Mouse (Mus musculus) kidney, adult 18-20 months (tissue): ENCODE measurements around the gene Gnai2.

Experiments
- DNase-seq: peaks from one replicate; pipeline ENCODE4 v3.0.0; 2021

Gene Gnai2

DNA sequence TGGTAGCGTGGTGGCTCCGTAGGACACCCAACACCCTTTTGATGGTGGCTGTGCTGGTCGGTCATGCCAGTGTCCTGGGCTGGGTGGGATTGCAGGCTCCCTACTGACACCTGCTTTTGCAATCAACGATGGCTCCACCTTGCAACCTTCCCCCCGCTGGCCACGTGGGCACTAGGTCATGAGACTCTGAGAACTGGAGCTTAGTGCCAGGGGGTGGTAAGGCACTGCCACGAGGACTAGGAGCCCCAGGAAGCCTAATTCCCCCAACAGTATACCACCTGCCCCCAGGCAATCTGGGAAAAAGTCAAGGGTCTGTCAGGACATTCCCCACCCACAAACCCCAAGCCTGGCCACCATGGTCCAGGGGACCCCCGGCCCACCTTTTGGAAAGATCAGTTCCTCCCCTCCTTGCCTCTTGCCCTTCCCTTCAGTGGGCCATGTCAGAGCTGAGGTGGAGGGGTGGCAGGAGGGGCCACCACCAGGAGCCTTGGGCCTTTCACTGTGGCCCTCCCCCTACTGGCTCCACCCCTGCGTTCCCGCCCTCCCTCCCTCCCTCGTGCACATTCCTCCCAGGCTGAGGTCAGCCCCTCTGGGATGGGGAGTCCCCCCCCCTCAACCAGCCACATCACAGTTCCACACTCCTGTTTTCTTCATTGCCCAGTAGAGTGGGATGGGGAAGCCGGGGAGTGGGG lies 26.3 kb downstream of the Gnai2 start, which contains the start of gene Sema3b:
Gene Sema3b, minus strand, starts transcription at position 489 of the 692 bp plus-strand sequence.
- DNase-seq, result peak; percentile 59

DNA sequence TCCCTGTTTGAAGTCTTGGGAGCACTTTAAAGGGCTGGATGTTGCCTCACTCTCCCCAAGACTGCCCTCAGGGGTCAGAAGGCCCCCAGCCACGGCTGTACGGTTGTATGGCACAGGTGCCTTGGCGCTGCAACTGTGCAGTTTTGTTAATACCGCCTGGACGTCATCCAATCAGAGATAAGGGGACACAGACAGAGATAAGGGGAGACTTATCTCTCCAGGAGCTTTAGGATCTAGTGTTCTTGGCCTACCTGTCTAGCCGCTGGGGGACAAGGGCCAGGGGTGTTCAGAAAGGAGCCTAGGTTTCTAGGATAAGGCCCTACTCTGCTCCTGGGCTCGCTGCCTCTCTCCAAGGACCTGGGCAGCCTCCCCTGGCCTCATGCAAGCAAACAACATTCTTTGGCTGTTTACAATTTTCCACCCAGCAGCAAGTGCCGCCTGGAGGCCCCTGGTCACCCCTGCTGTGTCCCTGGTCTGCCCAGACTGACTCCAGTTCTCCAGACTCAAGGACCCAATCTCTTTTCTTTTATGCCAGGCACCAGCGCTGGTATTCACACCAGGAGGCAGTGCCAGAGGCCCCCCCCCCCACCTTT lies 27.4 kb downstream of the Gnai2 start:
- peak; percentile 49 for DNase-seq

DNA sequence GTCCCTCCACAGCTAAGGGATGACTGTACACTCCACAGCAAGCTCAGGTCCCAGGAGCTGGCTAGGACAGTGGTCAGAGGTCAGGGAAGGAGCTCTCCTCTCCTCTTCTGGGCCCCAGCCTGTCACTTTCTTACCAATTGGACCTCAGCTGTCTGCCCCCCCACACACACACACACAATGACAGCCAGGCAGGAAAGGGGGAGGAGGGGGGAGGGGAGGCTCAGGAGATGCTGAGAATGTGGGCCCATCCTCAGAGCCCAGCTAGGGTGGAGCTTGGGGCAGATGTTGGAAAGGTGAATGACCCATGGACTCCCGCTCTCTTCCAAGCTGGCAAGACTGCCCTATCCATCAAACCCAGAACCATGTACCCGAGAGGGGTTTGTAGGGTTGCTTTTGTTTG lies 28.1 kb downstream of the Gnai2 start:
- DNase-seq, result no peak

DNA sequence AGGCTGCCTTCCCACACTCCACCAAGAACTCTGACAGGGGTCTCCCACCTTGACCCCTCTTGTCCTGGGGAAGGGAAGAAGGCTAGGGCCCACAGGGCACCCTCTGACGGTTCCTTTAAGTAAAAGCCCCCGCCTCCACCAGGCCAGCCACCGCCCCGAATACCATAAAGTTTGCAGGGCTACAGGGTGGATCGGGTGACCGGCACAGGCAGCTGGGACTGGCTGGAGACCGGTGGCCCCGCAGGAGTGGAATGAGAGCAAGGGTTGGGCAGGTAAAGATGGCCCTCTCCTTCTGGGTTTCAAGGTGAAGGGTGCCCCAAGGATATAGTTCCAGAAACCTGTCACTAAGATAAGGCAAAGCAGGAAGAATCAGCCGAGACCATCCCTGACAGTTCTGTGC lies 28.6 kb downstream of the Gnai2 start:
- DNase-seq, result peak; percentile 70

DNA sequence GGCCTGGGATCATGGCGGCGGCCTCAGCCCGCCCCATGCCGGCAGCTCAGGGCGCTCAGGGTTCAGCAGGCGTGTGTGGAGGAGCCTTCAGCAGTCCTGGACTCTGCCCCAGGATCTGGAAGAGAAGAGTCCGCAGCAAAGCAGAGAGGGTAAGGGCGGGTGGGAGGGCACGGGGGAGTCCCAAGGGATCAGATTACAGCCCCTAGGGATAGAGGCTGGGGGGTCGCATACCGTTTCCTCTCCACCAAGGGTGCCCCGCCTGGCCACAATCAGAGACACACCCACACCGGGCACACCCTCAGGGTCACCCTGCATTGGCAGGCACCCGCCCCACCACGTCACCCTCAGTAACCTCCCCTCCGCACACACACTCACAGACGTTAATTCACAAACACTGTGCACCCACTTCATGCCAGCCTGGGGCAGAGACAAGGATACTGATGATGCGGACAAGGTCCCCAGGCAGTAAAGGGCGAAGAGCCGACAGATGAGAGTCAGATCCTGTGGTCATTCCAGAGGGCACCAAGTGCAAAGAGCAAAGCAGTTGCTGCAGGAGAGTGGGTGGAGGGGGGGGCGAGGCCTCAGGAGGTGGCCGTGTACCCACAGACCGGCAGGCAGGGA lies 30.0 kb downstream of the Gnai2 start:
- peak; percentile 78 for DNase-seq

DNA sequence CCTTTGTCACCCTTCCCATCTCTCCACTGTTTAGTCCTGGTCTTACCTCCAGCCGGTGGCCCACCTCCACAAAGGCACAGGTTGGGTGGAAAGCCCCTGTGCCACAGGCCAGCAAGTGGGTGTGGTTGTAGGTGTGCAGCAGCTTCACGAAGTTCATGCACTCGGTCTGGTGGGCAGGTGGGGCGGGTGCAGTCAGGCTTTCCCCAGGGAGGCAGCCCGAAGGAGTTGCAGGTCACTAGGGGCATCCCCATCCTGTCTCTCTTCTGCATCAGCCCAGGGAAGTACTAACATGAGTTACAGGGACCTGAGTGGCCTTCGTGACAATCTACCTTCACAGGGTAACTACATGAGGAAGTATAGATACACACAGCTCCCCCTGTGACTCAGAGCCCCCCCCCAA lies 31.9 kb downstream of the Gnai2 start:
- DNase-seq, result no peak

DNA sequence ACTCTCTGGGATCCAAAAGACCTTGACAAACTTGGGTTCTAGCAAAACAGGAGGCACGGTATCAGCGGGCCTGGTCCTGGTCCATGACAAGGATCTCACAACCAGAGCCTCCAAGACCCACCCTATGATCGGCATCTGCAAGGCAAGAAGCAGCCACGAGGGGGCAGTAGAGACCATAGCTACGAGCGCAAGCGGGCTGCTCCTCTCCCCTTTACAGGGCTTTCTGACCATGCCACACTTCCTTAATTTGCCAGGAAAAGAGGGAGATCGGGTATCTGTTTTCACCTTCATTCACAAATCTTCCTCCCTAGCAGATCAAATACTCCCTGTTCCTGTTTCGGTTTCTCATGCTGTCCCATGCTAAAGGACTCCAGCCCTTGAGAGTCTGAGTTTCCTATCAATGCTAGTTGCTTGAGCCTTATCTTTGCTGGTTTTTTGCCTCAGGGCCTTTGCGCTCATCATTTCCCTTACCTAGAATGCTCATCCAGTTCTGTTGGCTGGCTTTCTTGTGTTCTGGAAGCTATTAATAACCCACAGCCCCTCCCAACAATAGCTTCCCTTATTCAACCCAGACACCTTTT lies 33.0 kb downstream of the Gnai2 start:
- peak; percentile 95 for DNase-seq

DNA sequence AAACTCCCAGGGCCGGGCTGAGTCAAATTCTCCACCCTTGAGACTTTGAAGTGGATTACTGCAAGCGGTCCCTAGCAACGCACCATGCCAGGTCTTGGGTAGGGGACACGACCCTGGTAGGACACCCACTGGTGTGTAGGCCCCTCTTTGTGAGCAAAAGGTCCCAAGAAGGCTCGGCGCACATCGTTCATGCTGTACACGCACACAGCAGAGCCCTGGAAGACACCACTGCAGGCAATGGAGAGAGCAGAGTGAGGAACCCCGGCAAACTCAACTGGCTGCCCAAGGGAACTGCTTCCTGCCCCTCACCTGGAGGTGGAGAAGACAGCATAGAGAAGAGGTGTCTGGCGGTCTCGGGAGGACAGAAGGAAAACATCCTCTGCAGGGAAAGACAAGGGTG lies 33.9 kb downstream of the Gnai2 start:
- DNase-seq, result no peak

DNA sequence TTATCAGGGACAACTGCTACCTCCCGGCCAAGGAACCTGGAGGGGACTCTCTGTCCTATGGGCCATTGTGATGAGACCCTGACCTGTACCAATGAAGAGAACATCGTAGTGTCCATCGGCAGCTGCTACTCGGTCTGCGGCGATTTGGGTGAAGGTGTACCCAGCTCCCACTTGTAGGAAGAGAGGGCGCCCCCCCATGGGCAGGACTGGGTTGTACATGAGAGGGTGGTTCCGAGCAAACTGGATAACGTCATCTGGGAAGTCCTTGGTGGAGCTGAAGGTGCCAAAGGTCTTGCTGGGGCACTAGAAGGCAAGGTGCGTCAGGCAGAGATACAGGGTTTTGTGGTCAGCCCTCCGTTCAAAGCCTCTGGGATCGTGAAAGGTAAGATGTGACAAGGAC lies 34.4 kb downstream of the Gnai2 start:
- DNase-seq, result no peak

DNA sequence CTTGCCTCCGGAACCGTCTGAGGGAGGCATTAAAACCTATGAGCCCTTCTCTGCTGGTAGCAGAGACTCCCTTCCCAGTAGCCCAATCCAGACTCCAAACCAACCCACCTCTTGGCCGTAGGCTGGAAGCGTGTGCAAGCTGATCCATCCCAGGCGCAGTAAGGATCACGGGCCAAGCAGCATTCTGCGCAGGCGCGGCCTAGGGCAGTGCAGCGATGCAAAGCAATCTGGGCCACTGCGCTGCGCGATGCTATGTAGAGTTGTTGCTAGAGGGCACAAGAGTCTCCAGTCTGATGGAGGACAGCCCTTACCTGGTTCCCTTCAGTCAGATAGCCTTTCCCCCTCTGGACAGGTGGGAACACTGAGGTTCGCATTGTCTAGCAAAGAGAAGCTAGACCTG lies 35.3 kb downstream of the Gnai2 start:
- DNase-seq, result no peak

DNA sequence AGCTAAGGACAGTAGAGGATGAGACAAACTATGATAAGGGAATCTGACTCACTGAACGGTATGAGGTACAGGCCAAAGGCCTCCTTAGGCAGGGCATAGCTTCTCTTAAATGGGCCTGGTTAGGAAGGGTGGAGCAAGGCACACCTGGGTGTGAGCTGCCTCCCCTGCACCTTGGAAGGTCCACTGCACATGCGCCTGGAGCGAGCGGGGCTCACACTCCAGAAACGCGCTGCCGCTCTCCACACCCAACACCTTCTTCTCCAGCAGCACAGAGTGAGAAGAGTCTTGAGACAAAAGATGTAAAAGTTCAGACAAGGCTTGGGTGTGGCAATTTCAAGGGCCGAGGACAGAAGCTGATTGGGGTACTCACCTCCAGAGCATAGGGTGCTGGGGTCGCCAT lies 35.7 kb downstream of the Gnai2 start:
- no peak for DNase-seq

DNA sequence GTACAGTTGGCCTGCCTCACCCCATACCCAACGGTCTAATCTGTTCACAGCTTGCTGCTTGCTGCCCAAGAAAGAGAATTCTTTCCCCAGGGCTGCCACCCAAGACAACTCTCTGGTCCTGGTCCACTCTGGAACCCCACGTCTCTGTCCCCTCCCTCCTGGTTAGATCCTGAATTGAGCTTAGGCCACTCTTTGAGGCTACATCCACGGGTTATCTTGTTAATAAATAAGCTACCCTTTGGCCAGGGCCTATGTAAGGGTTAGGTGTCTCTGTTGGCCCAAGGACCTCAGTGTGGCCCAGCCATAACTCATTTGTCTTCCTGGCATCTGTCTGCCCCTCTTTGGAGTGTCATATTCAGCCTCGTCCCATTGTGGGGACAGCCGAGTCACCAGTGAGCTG lies 36.8 kb downstream of the Gnai2 start:
- DNase-seq, result no peak

DNA sequence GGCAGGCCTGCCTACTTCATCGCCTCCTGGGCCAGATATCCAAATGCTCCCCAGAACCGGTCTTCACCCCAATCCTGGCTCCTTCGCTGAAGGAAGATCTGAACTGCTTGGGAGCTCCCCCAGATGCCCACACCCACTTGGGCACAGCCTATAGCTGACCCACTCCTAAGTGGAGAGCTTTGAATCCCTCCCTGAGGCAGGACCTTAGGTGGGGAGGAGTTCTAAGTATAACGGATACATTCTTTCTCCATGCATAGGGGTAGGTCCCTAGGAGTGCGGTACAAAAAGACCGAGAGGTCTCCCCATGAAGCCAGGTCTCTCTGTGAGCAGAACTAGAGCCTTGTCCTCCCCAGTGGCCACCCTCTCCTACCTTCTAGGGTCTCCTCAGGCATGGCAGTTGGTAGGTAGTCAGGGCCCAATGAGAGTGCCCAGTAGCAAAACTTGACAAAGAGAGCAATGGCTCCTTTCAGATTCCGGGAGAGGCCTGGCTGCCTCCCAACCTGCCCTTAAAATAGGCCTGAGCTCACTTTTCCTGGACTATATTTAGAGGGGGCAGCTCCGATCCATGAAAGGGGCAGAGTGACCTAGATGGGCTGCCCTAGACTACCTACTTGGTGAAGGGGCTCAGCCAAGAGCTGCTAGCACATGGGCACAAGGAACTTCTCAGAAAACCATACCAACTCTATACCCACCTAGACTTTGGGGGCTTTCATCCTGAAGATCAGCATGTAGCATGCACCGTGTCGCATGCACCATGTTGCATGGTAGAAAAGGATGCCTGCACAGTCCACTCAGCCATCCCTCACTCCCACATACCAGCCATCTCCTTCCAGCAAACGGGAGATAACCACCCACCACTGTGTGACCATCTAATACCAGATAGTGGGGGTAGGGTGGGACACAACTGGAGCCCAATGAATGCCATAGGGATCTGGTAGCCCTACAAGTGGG lies 38.3 kb downstream of the Gnai2 start:
- DNase-seq, result no peak

DNA sequence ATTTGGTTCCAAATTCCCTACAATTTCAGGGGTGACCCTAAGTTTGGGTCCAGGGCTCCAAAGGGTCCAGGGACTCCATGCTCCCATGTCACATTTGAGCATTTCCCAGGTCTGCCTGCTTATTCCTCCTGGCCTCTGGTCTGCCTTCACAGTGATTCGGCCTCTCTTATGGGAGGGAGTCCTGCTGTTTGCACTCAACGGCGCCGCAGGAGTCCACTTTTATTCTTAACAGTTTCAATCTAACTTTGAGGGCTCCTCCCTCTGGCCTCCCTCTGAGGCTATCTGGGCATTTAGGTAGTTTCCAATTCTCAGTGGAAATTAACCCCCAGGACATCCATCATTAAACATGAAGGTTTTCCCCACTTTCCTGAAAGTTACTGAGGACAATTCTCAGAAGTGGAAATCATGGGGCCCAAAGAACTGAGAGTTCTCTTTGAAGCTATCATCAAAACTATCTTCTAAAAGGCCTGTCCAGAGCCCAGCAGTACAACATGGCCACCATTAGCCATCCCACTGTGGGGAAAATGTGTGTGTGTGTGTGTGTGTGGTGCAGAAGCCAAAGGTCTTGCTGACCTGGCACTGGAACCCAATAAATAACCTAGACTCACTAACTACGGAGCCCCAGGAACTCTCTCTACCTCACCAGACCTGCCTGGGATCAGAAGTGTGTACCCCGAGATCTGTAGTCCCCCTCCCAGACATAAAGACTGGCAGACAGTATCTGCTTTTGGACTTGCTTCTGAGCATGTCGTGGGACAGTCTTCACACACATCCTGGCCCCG lies 40.7 kb downstream of the Gnai2 start:
- no peak for DNase-seq

DNA sequence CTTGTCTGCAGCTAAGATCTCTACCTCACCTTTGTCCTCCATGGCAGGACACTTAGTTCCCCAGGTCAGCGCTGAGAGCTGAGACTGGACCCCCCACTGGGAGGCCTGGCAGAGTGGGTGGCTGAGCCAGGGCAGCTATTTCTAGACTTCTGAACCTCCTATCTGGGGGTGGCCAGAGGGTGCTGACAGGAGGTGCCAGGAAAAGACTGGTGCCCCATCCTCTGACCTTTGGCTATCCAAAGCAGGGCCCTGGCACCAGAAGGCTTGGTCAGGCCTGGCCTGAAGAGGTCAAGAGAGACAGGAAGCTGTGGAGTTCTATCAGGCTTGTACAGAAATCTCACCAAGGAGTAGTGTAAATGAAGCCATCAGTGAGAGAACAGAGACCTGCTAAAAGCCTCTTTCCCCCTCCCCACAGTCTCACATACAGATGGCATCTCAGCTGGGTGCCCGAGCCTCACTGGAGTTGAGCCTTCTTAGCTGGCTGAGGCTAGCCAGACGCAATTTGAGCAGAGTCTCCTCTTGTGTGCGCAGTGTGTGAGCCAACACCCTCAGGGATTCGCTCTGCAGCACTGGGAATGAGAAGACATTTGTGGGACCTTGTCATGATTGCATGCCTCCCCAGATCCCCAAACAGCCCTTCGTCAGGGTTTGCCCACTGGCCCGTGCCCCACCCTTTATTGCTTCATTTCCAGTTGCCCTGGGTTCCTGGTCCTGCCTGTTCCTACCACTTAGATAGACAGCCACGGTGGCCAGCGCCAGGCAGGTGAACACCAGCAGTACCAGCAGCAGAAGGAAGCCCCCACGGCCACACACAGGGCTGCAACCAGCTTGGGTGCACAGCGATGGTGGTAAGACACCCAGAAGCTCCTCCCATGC lies 41.8 kb downstream of the Gnai2 start:
- DNase-seq, result peak; percentile 73

DNA sequence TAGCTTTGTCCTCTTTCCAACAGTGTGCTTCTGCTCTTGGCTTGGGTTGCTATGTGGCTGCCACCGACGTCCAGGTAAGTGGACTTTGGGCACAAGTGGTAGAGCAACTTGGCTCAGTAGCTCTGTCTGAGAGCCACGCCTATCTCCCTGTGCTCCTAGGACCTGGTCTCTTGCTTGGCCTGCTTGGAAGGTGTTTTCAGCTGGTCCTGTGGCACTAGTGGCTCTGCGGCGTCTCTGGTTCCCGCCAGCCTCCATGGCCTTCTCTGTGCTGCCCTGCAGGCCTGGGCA lies 44.5 kb downstream of the Gnai2 start:
- no peak for DNase-seq

DNA sequence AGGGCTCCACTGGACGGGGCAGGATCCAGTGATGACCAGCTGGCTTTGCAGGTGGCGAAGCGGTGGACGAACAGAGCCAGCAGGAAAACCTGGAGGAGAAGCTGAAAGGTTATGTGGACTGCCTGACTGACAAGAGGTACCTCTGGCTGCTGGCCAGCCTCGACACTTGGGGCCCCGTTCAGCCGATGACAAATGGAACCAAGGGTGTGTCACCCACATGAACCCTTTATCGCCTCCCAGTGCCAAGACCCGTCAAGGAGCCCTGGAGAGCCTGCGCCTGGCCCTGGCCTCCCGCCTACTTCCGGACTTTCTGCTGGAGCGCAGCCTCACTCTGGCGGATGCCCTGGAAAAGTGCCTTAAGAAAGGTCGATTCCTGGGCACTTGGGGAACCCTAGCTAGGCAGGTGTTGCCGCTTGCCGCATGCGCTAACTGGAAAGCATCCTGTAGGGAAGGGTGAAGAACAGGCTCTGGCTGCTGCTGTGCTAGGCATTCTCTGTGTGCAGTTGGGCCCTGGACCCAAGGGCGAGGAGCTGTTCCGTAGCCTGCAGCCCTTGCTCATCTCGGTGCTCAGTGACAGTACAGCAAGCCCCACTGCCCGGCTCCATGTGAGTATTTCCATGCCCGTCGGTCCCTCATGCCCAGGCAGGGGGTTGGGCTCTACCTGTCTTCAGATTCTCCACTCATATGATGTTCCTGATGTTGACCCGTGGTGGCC lies 45.0 kb downstream of the Gnai2 start:
- peak; percentile 73 for DNase-seq

DNA sequence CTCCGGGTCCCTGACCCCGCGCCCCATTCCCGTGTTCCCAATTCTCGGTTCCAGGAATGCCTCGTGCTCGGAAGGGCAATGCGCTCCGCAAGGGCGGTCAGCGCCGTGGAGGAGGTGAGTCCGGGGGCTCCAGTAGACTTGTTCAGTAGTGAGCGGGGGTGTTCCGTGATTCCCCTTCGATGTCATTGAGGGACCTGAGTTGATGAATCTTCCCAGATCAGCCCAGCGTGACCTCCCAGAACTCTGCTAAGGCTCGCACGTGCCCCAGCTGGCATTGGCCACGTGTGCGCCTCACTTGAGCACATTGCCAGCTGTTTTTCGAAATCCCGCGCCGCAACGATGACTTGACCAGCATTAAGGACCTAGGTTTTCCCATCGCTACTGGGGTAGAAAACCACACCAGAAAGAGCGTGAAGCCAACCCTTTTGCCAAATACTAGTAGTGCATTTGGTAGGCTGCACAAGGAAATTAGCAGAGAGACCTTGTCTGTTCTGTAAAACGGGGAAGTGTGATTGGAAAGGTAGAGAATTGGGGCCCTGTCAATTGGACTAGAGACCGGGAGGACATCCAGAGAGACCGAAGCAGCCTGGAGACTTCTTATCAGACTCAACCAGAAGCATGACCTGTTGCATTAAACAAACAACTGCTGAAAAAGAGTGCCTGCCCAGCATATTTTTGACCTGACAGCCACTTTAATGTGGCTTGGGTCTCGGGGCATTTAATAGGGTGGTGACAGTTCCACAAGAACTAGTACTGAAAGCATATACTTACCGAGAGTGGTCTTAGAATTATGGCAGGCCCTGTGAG lies 47.1 kb downstream of the Gnai2 start:
- DNase-seq, result no peak

DNA sequence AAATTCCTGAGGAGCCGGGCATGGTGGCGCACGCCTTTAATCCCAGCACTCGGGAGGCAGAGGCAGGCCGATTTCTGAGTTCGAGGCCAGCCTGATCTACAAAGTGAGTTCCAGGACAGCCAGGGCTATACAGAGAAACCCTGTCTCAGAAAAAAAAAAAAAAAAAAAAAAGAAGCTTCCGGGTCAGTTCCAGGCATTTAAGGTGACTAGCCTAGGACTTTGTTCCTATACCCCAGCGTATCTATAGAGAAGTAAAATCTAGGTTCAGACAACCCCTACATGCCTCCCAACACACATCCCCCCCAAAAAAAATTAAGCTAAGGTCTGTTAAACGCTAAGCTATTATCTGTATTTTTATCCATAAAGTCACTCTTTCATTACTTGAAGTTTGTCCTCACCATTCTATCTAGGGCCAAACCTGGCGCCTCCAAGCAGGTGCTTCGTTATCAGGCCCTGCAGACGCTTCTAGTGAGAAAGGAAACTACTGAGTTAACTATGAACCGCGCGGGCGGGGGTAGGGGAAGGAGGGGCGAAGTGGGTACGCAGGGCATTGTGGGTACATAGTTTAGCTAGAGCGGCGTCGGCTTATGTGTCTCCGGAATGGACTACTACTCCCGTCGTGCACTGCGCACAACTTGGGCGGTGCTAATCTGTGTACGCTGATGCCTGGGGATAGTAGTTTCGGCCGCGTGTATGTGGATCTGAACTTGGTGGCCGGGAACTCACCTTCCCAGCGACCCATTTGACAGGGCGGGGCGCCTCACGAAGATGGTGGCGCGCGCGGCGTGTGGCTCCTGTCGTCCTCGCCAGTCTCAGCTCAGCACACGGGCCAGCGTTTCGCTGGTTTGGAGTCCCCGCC lies 48.0 kb downstream of the Gnai2 start, which contains the start of gene Ifrd2:
Gene Ifrd2, plus strand, starts transcription at position 669 of the 859 bp plus-strand sequence.
- DNase-seq, result peak; percentile 97
